Mouse (Mus musculus) cerebellum, adult 2 months (tissue): Measurements from ENCODE around the gene Zfp692. TPM values are rescaled to one million over a fixed set of nuclear protein-coding genes. Genes with fewer than 3 reads are reported as not detected.

Experiments used
- DNase-seq, 2 experiments: peaks; one replicate each; pipeline ENCODE4 v3.0.0; 2021
- H3K27ac ChIP-seq: fragments of 200-500 bp; 2 replicates; pipeline ENCODE4 v1.5.1; 2012; ENCODE audit warnings: low read length, control low read depth, inconsistent platforms; ENCODE audit not compliant: insufficient read depth
- H3K27me3 ChIP-seq: fragments of 200-500 bp; 2 replicates; pipeline ENCODE4 v1.6.1; 2012; ENCODE audit warnings: inconsistent platforms, mild to moderate bottlenecking, low read length, moderate library complexity; ENCODE audit not compliant: control insufficient read depth, insufficient read depth
- H3K4me1 ChIP-seq: fragments of 200-500 bp; 2 replicates; pipeline ENCODE4 v1.6.1; 2011; ENCODE audit warnings: low read length; ENCODE audit not compliant: control insufficient read depth, insufficient read depth
- H3K4me3 ChIP-seq: fragments of 200-500 bp; replicated peaks from 2 replicates; pipeline ENCODE3; 2011; ENCODE audit warnings: mild to moderate bottlenecking, low read depth, low read length, control low read depth; ENCODE audit not compliant: insufficient read depth
- CTCF ChIP-seq: fragments of 200-500 bp; IDR thresholded peaks from 2 replicates; pipeline ENCODE4 v1.5.1; 2011; ENCODE audit warnings: low read depth, mild to moderate bottlenecking, control low read depth, low read length, moderate library complexity, borderline replicate concordance; ENCODE audit not compliant: insufficient read depth
- POLR2A ChIP-seq: fragments of 200-500 bp; IDR thresholded peaks from 2 replicates; pipeline ENCODE4 v1.6.1; 2011; ENCODE audit warnings: low read length, control low read depth, borderline replicate concordance; ENCODE audit not compliant: insufficient read depth
- WGBS: fragments of 180-500 bp; shearing (Covaris S2); methylation state at CpG from one replicate; pipeline ENCODE4 v1.1.7; 2018; 5-methylcytosine and 5-hydroxymethylcytosine counted together
- polyA plus RNA-seq: library from polyadenylated mRNA; depleted of rRNA; stranded (reverse); fragments of >200 nt; gene quantifications from 2 replicates; pipeline ENCODE4 v1.2.3, GENCODE M21; 2012

Zfp692 gene
- polyA plus RNA-seq, 1 experiment: 74.5 TPM

- WGBS: 11% methylated on average over 6 of the region's 6 CpGs
- H3K27ac ChIP-seq: 0 out of 2 replicates have a peak overlapping the region, but pooled peaks have one; percentile 13
These were observed 7.2 kb downstream of the Zfp692 start for GRCm38 (mm10) chr11:58314069-58314468.

GRCm38 (mm10) chr11:58315536-58316168 lies 8.8 kb downstream of the Zfp692 start:
- TF ChIP-seq CTCF (no peak), POLR2A (no peak)
- no peak for DNase-seq
- H3K4me3 ChIP-seq: no peak overlapping the region
- H3K27me3 ChIP-seq: no peaks in the 10 kb centered on the region
- H3K4me1 ChIP-seq: peaks cover 3% of the 10 kb centered on the region; the same call in 1 of the 2 replicates
- no peak overlapping the region for H3K27ac ChIP-seq
- 95% methylated on average over 5 of the region's 5 CpGs for WGBS

More at GRCm38 (mm10) chr11:58314069-58314468, 7.2 kb downstream of the Zfp692 start:
- no peak overlapping the region for H3K4me3 ChIP-seq
- no peaks in the 10 kb centered on the region for H3K27me3 ChIP-seq
- no peaks in the 10 kb centered on the region for H3K4me1 ChIP-seq
- no peak for TF ChIP-seq POLR2A
- no peak for TF ChIP-seq CTCF
- DNase-seq: peak in 1 of 2 experiments; percentile 37

GRCm38 (mm10) chr11:58316344-58316743 lies 9.5 kb downstream of the Zfp692 start:
- WGBS: 90% methylated on average over 17 of the region's 17 CpGs
- Histone ChIP-seq H3K27ac (no peak overlapping the region), H3K4me1 (peaks cover 3% of the 10 kb centered on the region; the same call in 1 of the 2 replicates), H3K27me3 (no peaks in the 10 kb centered on the region), H3K4me3 (no peak overlapping the region)
- TF ChIP-seq POLR2A (0 out of 2 replicates have a peak, but pooled peaks have one; percentile 23), CTCF (no peak)
- no peak for DNase-seq

GRCm38 (mm10) chr11:58316768-58317390 lies 10.0 kb downstream of the Zfp692 start:
- H3K4me3 ChIP-seq: no peak overlapping the region
- DNase-seq: no peak
- H3K27me3 ChIP-seq: no peaks in the 10 kb centered on the region
- H3K27ac ChIP-seq: no peak overlapping the region
- TF ChIP-seq CTCF: no peak
- TF ChIP-seq POLR2A: no peak
- WGBS: 66% methylated on average over 28 of the region's 28 CpGs
- peaks cover 3% of the 10 kb centered on the region; the same call in 1 of the 2 replicates for H3K4me1 ChIP-seq

- H3K27ac ChIP-seq: peak overlapping the region; percentile 83
- peak overlapping the region; percentile 65 for H3K4me3 ChIP-seq
- peak; percentile 97 for TF ChIP-seq POLR2A
- no peak for TF ChIP-seq CTCF
- no peaks in the 10 kb centered on the region for H3K27me3 ChIP-seq
- DNase-seq: peak; percentile 98 to 99
- under 1% methylated on average over 63 of the region's 63 CpGs for WGBS
- peaks cover 3% of the 10 kb centered on the region; the same call in 1 of the 2 replicates for H3K4me1 ChIP-seq
These were observed 16.1 kb downstream of the Zfp692 start for GRCm38 (mm10) chr11:58322824-58323569.

- Histone ChIP-seq H3K4me1 (peaks cover 3% of the 10 kb centered on the region; the same call in 1 of the 2 replicates), H3K27ac (peak overlapping the region; percentile 83), H3K4me3 (peak overlapping the region; percentile 65), H3K27me3 (no peaks in the 10 kb centered on the region)
- 6% methylated on average over 24 of the region's 24 CpGs for WGBS
- no peak for DNase-seq
- no peak for TF ChIP-seq CTCF
- TF ChIP-seq POLR2A: no peak
These were observed 16.9 kb downstream of the Zfp692 start for GRCm38 (mm10) chr11:58323570-58324340.

- Histone ChIP-seq H3K4me1 (peaks cover 6% of the 10 kb centered on the region), H3K27me3 (no peaks in the 10 kb centered on the region), H3K27ac (no peak overlapping the region), H3K4me3 (no peak overlapping the region)
- DNase-seq: no peak
- TF ChIP-seq CTCF (no peak), POLR2A (no peak)
- 87% methylated on average over 3 of the region's 3 CpGs for WGBS
These were observed 17.9 kb downstream of the Zfp692 start for GRCm38 (mm10) chr11:58324614-58325229.
